Mouse (Mus musculus): ENCODE data around the gene Tnfrsf17. TPM values are rescaled to one million over a fixed set of nuclear protein-coding genes. Genes with fewer than 3 reads are reported as not detected.
"Not testable (repeated sequence)": the region's sequence is repeated elsewhere in the genome, so short reads cannot be mapped to it uniquely, and the experiment has no call there.

The Tnfrsf17 gene
- total RNA-seq, 2 experiments from 2014 or later, result not detected

- intact Hi-C loops (cut with DNase I), result loop anchor here (2.0 kb wide), 2 partner anchors 69 to 95 kb away; partner anchors contain the start of gene Gspt1
- DNase-seq (ENCODE audit: low spot score in 2 of 2), result peak; percentile 12 to 43
These were observed 9.9 kb downstream of the Tnfrsf17 start for GRCm38 (mm10) chr16:11323324-11324051.

GRCm38 (mm10) chr16:11330081-11330800, 16.6 kb downstream of the Tnfrsf17 start:
- intact Hi-C loops (cut with DNase I), result no loop called here
- DNase-seq (ENCODE audit: low spot score in 2 of 2), result no peak

- intact Hi-C loops (cut with DNase I), result no loop called here
- DNase-seq (ENCODE audit: low spot score in 2 of 2), result no peak
These were observed 17.4 kb downstream of the Tnfrsf17 start for GRCm38 (mm10) chr16:11331030-11331429.

GRCm38 (mm10) chr16:11343292-11343815, 29.7 kb downstream of the Tnfrsf17 start:
- DNase-seq (ENCODE audit: low spot score in 2 of 2), result peak in 1 of 2 experiments; percentile 19

GRCm38 (mm10) chr16:11351903-11352302, 38.3 kb downstream of the Tnfrsf17 start:
- intact Hi-C loops (cut with DNase I), result no loop called here
- no peak for DNase-seq (ENCODE audit: low spot score in 2 of 2)

More at GRCm38 (mm10) chr16:11343292-11343815, 29.7 kb downstream of the Tnfrsf17 start:
- intact Hi-C loops (cut with DNase I), result no loop called here

- intact Hi-C loops (cut with DNase I), result no loop called here
- no peak for DNase-seq (ENCODE audit: low spot score in 2 of 2)
These were observed 45.6 kb downstream of the Tnfrsf17 start for GRCm38 (mm10) chr16:11359173-11359572.

- intact Hi-C loops (cut with DNase I), result loop anchor here (2.0 kb wide), 1 partner anchor 383 kb away; no protein-coding TSS in a partner anchor
- no peak for DNase-seq (ENCODE audit: low spot score in 2 of 2)
These were observed 46.3 kb downstream of the Tnfrsf17 start for GRCm38 (mm10) chr16:11359919-11360318.

GRCm38 (mm10) chr16:11360576-11360975, 47.0 kb downstream of the Tnfrsf17 start:
- not testable (repeated sequence) for DNase-seq (ENCODE audit: low spot score in 2 of 2)
- intact Hi-C loops (cut with DNase I), result loop anchor here (2.0 kb wide), 1 partner anchor 382 kb away; no protein-coding TSS in a partner anchor

GRCm38 (mm10) chr16:11365626-11366025, 52.0 kb downstream of the Tnfrsf17 start:
- intact Hi-C loops (cut with DNase I), result no loop called here
- DNase-seq (ENCODE audit: low spot score in 2 of 2), result no peak

- no peak for DNase-seq (ENCODE audit: low spot score in 2 of 2)
These were observed 53.2 kb downstream of the Tnfrsf17 start for GRCm38 (mm10) chr16:11366851-11367250.

GRCm38 (mm10) chr16:11368412-11368811, 54.8 kb downstream of the Tnfrsf17 start:
- DNase-seq (ENCODE audit: low spot score in 2 of 2), result no peak
- intact Hi-C loops (cut with DNase I), result no loop called here

More at GRCm38 (mm10) chr16:11366851-11367250, 53.2 kb downstream of the Tnfrsf17 start:
- intact Hi-C loops (cut with DNase I), result no loop called here

- intact Hi-C loops (cut with DNase I), result no loop called here
- DNase-seq (ENCODE audit: low spot score in 2 of 2), result no peak
These were observed 55.5 kb downstream of the Tnfrsf17 start for GRCm38 (mm10) chr16:11369162-11369561.

GRCm38 (mm10) chr16:11369642-11370041, 56.0 kb downstream of the Tnfrsf17 start:
- intact Hi-C loops (cut with DNase I), result no loop called here

More at GRCm38 (mm10) chr16:11369642-11370041, 56.0 kb downstream of the Tnfrsf17 start:
- DNase-seq (ENCODE audit: low spot score in 2 of 2), result no peak

Other genes with a start within 250 kb of the Tnfrsf17 start
- gene Litaf, start 247.7 kb upstream of the Tnfrsf17 start, total RNA-seq (2021), result 10 to 100 TPM in 1 of 2 experiments, 1 to 10 TPM in 1; 8.7 to 13.0 TPM
- gene Txndc11, start 179.2 kb upstream of the Tnfrsf17 start, total RNA-seq (2021), result 10 to 100 TPM; 33.3 to 33.9 TPM
- 10 to 100 TPM; 47.8 to 70.3 TPM for gene Zc3h7a, start 137.4 kb upstream of the Tnfrsf17 start, total RNA-seq (2021)
- 10 to 100 TPM; 51.8 to 53.2 TPM for gene Rsl1d1, start 110.5 kb upstream of the Tnfrsf17 start, total RNA-seq (2021)
- gene Gspt1, start 59.5 kb upstream of the Tnfrsf17 start, total RNA-seq (2021), result 10 to 100 TPM; 84.4 to 88.1 TPM
- 10 to 100 TPM; 19.4 to 24.4 TPM for gene Snx29, start 9.1 kb downstream of the Tnfrsf17 start, total RNA-seq (2021)